Mouse (Mus musculus): Measurements from ENCODE around the gene Rai2.

- no peak for TF ChIP-seq EP300 (IDR thresholded peaks at IDR 0.05; ENCODE audit: insufficient read depth, low read depth, low read length)
- TF ChIP-seq CTCF (IDR thresholded peaks at IDR 0.05) = no peak
These were observed 385 bp upstream of the Rai2 start for GRCm38 (mm10) chrX:161716503-161716864.
